Mouse (Mus musculus) Patski (cell line): ENCODE measurements around the gene Dact3. TPM values are rescaled to one million over a fixed set of nuclear protein-coding genes. Genes with fewer than 3 reads are reported as not detected.
A peak's percentile ranks its signal among the peaks of the same experiment; 100 is the strongest.

Experiments
- ATAC-seq: fragments of 100-300 bp; one replicate; pipeline ENCODE4 v1.8.0; 2021
- CTCF ChIA-PET: fragments of 350-600 bp; sonication (Branson Sonifier 250); formaldehyde crosslinking; loops from one replicate; lab custom pipeline; 2022; ENCODE audit warnings: inconsistent platforms; lab: Charles Lee
- POLR2A ChIA-PET: fragments of 350-600 bp; sonication (Branson Sonifier 250); formaldehyde crosslinking; loops from one replicate; lab custom pipeline; 2022; ENCODE audit warnings: antibody characterized with exemption, inconsistent platforms; lab: Charles Lee
- DNase-seq: peaks from one replicate; pipeline ENCODE4 v3.0.0-alpha.2; 2011; ENCODE audit warnings: low read depth, low spot score
- H3K27me3 ChIP-seq: fragments of 371-371 bp; one replicate; pipeline ENCODE4 v1.5.1; 2021
- CTCF ChIP-seq: fragments of 100-300 bp; IDR thresholded peaks from one replicate; pipeline ENCODE4 v1.5.1; 2021
- in situ Hi-C: fragments of 300-500 bp; cut with MboI; formaldehyde crosslinking; loops from 3 replicates; pipeline ENCODE4 v1.11.1; 2018; ENCODE audit warnings: low pct_unique_long_range_greater_than_20kb, mixed read lengths
- polyA plus RNA-seq: library from polyadenylated mRNA; unstranded; gene quantifications from one replicate; pipeline ENCODE4 v1.2.3, GENCODE M21; 2021

The Dact3 gene
- polyA plus RNA-seq, 1 experiment from 2014 or later = 2.2 TPM

GRCm38 (mm10) chr7:16931968-16932627 is 57.0 kb downstream of the Dact3 start:
- ChIA-PET CTCF (interaction anchor here (0.9 to 10.9 kb wide), 12 partner anchors 10 to 141 kb away, joined by 3 to 64 read pairs (median 3); partner anchors contain the start of gene Psg16), POLR2A (no interaction called here)
- DNase-seq = no peak
- in situ Hi-C loops = no loop called here
- peak; percentile 84 for TF ChIP-seq CTCF
- no peaks in the 10 kb centered on the region for H3K27me3 ChIP-seq
- ATAC-seq = peak; percentile 72

GRCm38 (mm10) chr7:16932704-16933577 is 57.8 kb downstream of the Dact3 start:
- peak; percentile 51 for TF ChIP-seq CTCF
- no peaks in the 10 kb centered on the region for H3K27me3 ChIP-seq
- ATAC-seq = no peak
- CTCF ChIA-PET = interaction anchor here (0.6 to 10.9 kb wide), 16 partner anchors 9 to 141 kb away, joined by 3 to 64 read pairs (median 3); partner anchors contain the start of genes Pnmal2, Ppp5c and Psg16
- POLR2A ChIA-PET = no interaction called here
- DNase-seq = no peak
- in situ Hi-C loops = no loop called here

Other genes with a start within 250 kb of the Dact3 start
- not detected for gene Ceacam15, start 199.6 kb upstream of the Dact3 start, polyA plus RNA-seq
- not detected for gene Ceacam9, start 153.4 kb upstream of the Dact3 start, polyA plus RNA-seq
- gene Ap2s1, start 136.9 kb upstream of the Dact3 start, polyA plus RNA-seq = 222 TPM
- 69.5 TPM for gene Slc1a5, start 94.0 kb upstream of the Dact3 start, polyA plus RNA-seq
- 90.0 TPM for gene Strn4, start 59.4 kb upstream of the Dact3 start, polyA plus RNA-seq
- gene Fkrp, start 58.6 kb upstream of the Dact3 start, polyA plus RNA-seq = 33.4 TPM
- gene Prkd2, start 32.4 kb upstream of the Dact3 start, polyA plus RNA-seq = 15.3 TPM
- gene Gng8, start 16.5 kb downstream of the Dact3 start, polyA plus RNA-seq = 0.09 TPM
- gene Ptgir, start 31.2 kb downstream of the Dact3 start, polyA plus RNA-seq = not detected
- gene Calm3, start 48.8 kb downstream of the Dact3 start, polyA plus RNA-seq = 237 TPM
- 11.2 TPM for gene Pnmal2, start 69.4 kb downstream of the Dact3 start, polyA plus RNA-seq
- gene Pnmal1, start 84.4 kb downstream of the Dact3 start, polyA plus RNA-seq = not detected
- 0.03 TPM for gene Gm42372, start 107.8 kb downstream of the Dact3 start, polyA plus RNA-seq
- 0.04 TPM for gene Ccdc8, start 117.4 kb downstream of the Dact3 start, polyA plus RNA-seq
- gene Ppp5c, start 152.6 kb downstream of the Dact3 start, polyA plus RNA-seq = 106 TPM
- gene Hif3a, start 187.1 kb downstream of the Dact3 start, polyA plus RNA-seq = 0.01 TPM
- gene Psg16, start 198.7 kb downstream of the Dact3 start, polyA plus RNA-seq = 0.32 TPM